Mouse (Mus musculus): ENCODE data around the gene Galk1. TPM values are rescaled to one million over a fixed set of nuclear protein-coding genes. Genes with fewer than 3 reads are reported as not detected.

Gene Galk1
- polyA plus RNA-seq, 1 experiment from 2014 or later = 210 TPM

GRCm38 (mm10) chr11:115975544-115975943 is 37.0 kb downstream of the Galk1 start:
- H3K27ac ChIP-seq (replicated peaks) = no peak overlapping the region
- H3K9me3 ChIP-seq (replicated peaks) = no peaks in the 10 kb centered on the region
- peaks cover 20% of the 10 kb centered on the region for H3K4me1 ChIP-seq
- no peaks in the 10 kb centered on the region for H3K36me3 ChIP-seq
- H3K4me3 ChIP-seq = peak overlapping the region; percentile 57; the same call in 1 of the 2 replicates
- DNase-seq (ENCODE audit: low spot score) = no peak
- peaks cover 59% of the 10 kb centered on the region for H3K27me3 ChIP-seq (ENCODE audit: low read depth, poor library complexity, severe bottlenecking)
- 36% methylated on average over 12 of the region's 12 CpGs for WGBS

GRCm38 (mm10) chr11:115975083-115975420 is 37.5 kb downstream of the Galk1 start:
- Histone ChIP-seq H3K27me3 (ENCODE audit: low read depth, poor library complexity, severe bottlenecking) (peaks cover 59% of the 10 kb centered on the region), H3K36me3 (no peaks in the 10 kb centered on the region), H3K27ac (replicated peaks) (0 out of 2 replicates have a peak overlapping the region, but pooled peaks have one; percentile 34), H3K4me1 (peaks cover 25% of the 10 kb centered on the region), H3K9me3 (replicated peaks) (no peaks in the 10 kb centered on the region), H3K4me3 (peak overlapping the region; percentile 57)
- 2% methylated on average over 18 of the region's 18 CpGs for WGBS
- DNase-seq (ENCODE audit: low spot score) = no peak

GRCm38 (mm10) chr11:115974309-115975082 is 38.0 kb downstream of the Galk1 start, which contains the start of gene Itgb4:
TSS of gene Itgb4 (plus strand) at chr11:115974709.
- peak; percentile 26 for DNase-seq (ENCODE audit: low spot score)
- Histone ChIP-seq H3K27ac (replicated peaks) (0 out of 2 replicates have a peak within 1 kb of the TSS, but pooled peaks have one; percentile 34), H3K27me3 (ENCODE audit: low read depth, poor library complexity, severe bottlenecking) (peaks cover 59% of the 10 kb centered on the region), H3K4me3 (peak within 1 kb of the TSS; percentile 57), H3K36me3 (no peaks in the 10 kb centered on the region), H3K4me1 (peaks cover 29% of the 10 kb centered on the region), H3K9me3 (replicated peaks) (no peaks in the 10 kb centered on the region)
- 10% methylated on average over 58 of the region's 58 CpGs for WGBS

DNA sequence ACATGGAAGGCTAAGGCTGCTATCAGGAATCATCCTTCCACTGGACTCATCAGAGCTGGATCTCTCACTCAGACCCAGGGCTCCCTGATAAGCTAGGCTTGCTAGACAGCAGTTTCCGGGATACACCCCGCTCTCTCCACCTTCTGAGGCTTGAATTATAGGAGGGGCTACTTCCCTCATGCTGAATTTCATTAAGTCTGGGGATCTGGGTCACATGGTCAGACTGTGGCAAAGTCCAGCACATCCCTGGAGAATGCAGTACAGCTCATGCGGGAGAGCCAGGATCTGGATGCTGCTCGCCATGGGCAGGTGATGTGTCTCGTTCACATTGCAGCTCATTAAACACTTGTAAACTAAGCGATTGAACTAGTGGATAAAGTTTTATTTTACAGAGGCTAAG is 41.5 kb downstream of the Galk1 start:
- Histone ChIP-seq H3K4me3 (no peak overlapping the region), H3K27ac (replicated peaks) (no peak overlapping the region), H3K4me1 (peaks cover 29% of the 10 kb centered on the region), H3K27me3 (ENCODE audit: low read depth, poor library complexity, severe bottlenecking) (peaks cover 31% of the 10 kb centered on the region), H3K9me3 (replicated peaks) (no peaks in the 10 kb centered on the region; the same call in 1 of the 2 replicates), H3K36me3 (peaks cover 15% of the 10 kb centered on the region)
- 78% methylated on average over 6 of the region's 6 CpGs for WGBS
- DNase-seq (ENCODE audit: low spot score) = no peak

DNA sequence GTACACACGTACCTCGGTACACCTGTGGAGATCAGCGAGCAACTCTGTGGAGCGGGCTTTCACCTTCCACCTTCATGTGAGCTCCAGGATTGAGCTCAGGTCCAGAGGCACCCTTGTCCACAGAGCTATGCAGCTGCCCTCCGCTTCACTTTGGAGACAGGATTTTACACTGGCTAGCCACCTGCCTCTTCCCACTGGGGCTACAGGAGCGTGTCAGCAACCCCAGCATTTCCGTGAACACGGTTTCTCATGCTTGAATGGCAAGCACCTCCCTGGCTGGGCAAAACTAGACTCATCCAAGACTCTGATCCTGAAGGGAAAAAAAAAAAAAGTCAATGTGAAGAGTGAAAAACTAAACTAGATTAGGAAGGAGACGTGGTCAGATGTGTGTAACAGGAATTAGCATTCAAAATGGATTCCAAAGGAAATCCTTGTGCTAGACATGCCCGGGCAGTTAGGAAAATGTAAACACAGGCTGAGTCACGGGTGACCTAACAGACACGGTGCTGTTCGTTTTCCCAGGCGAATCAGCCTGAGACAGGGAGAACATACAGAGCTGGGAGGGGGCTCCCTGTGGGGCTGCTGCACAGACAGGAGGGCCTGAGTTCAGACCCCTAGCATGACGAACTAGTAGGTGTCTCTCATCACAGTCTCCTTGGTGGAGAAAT is 42.4 kb downstream of the Galk1 start:
- DNase-seq (ENCODE audit: low spot score) = no peak
- H3K4me1 ChIP-seq = peaks cover 26% of the 10 kb centered on the region
- no peak overlapping the region for H3K4me3 ChIP-seq
- no peaks in the 10 kb centered on the region; the same call in 1 of the 2 replicates for H3K9me3 ChIP-seq (replicated peaks)
- H3K27ac ChIP-seq (replicated peaks) = peak overlapping the region; percentile 74
- peaks cover 23% of the 10 kb centered on the region for H3K36me3 ChIP-seq
- WGBS = 70% methylated on average over 15 of the region's 15 CpGs
- H3K27me3 ChIP-seq (ENCODE audit: low read depth, poor library complexity, severe bottlenecking) = peaks cover 22% of the 10 kb centered on the region

DNA sequence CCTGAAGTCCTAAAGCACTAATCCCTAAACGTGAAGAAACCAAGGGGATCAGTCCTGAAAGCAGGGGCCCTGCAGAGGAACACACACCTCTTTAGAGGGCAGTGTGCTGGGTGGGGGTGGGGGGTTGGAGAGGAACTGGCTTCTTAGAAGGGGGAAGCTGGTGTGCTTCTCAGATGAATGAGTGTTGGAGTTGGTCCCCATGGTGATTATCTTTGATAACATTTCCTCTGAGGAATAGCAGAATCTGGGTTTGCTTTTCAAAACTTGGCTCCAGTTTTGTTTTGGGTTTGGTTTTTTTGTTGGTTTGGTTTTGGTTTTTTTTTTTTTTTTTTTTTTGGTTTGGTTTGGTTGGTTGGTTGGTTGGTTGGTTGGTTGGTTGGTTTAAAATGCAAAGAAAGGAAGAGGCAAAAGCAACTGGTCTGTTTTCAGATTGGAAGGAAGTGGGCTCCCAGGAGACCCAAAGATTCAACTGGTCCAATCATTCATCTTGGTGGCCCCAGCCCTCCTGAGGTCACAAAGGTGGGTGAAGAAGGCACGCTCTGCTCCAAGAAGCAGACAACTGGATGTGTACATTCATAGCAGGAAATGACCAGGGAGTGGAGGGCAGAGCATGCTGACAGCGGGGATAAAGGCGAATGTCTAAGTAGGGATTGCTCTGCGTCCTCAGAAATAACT is 43.7 kb downstream of the Galk1 start:
- H3K4me3 ChIP-seq = no peak overlapping the region
- H3K36me3 ChIP-seq = peaks cover 36% of the 10 kb centered on the region
- H3K4me1 ChIP-seq = peaks cover 17% of the 10 kb centered on the region
- H3K9me3 ChIP-seq (replicated peaks) = no peaks in the 10 kb centered on the region; the same call in 1 of the 2 replicates
- peaks cover 9% of the 10 kb centered on the region for H3K27me3 ChIP-seq (ENCODE audit: low read depth, poor library complexity, severe bottlenecking)
- WGBS = 65% methylated on average over 5 of the region's 5 CpGs
- no peak overlapping the region for H3K27ac ChIP-seq (replicated peaks)
- DNase-seq (ENCODE audit: low spot score) = no peak

GRCm38 (mm10) chr11:115964977-115965604 is 47.4 kb downstream of the Galk1 start:
- Histone ChIP-seq H3K4me3 (no peak overlapping the region), H3K9me3 (replicated peaks) (no peaks in the 10 kb centered on the region; the same call in 1 of the 2 replicates), H3K36me3 (peaks cover 74% of the 10 kb centered on the region), H3K4me1 (peaks cover 4% of the 10 kb centered on the region), H3K27me3 (ENCODE audit: low read depth, poor library complexity, severe bottlenecking) (no peaks in the 10 kb centered on the region), H3K27ac (replicated peaks) (no peak overlapping the region)
- 95% methylated on average over 10 of the region's 10 CpGs for WGBS
- no peak for DNase-seq (ENCODE audit: low spot score)

GRCm38 (mm10) chr11:115962651-115963412 is 49.7 kb downstream of the Galk1 start:
- Histone ChIP-seq H3K27ac (replicated peaks) (no peak overlapping the region), H3K4me3 (no peak overlapping the region), H3K4me1 (peaks cover 2% of the 10 kb centered on the region; the same call in 1 of the 2 replicates), H3K27me3 (ENCODE audit: low read depth, poor library complexity, severe bottlenecking) (peaks cover 3% of the 10 kb centered on the region; the same call in 1 of the 2 replicates), H3K9me3 (replicated peaks) (no peaks in the 10 kb centered on the region; the same call in 1 of the 2 replicates), H3K36me3 (peaks cover 95% of the 10 kb centered on the region)
- WGBS = 90% methylated on average over 9 of the region's 9 CpGs
- DNase-seq (ENCODE audit: low spot score) = no peak

DNA sequence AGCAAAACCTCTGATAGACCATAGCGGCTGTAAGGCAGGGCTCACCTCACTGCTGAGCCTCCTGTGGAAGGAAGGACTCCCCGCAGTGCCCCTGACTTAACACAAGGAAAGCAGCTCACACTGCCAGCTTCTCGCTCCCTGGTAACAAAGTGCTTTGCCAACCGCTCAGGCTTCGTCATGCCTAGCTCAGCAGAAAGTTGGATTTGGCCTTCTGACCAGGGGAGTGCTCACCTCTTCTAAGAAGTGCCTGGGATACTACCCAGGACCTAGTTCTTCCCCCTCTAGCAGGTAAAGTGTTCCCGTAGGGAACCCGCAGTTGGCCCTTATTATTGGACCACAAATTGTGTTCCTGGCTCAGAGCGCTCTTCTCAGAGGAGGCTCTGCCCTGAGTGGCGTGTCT is 53.5 kb downstream of the Galk1 start:
- Histone ChIP-seq H3K9me3 (replicated peaks) (no peaks in the 10 kb centered on the region), H3K36me3 (peaks cover 90% of the 10 kb centered on the region), H3K27me3 (ENCODE audit: low read depth, poor library complexity, severe bottlenecking) (peaks cover 22% of the 10 kb centered on the region), H3K27ac (replicated peaks) (no peak overlapping the region), H3K4me3 (no peak overlapping the region), H3K4me1 (peaks cover 31% of the 10 kb centered on the region)
- no peak for DNase-seq (ENCODE audit: low spot score)
- 97% methylated on average over 9 of the region's 9 CpGs for WGBS
